Mouse (Mus musculus) brain, embryonic 14.5 days (tissue): ENCODE data around the gene Fasl.

Experiments used
- CTCF ChIP-seq: fragments of 200-500 bp; IDR thresholded peaks from 2 replicates; pipeline ENCODE4 v1.5.1; 2012; ENCODE audit warnings: inconsistent platforms, mild to moderate bottlenecking, moderate library complexity, borderline replicate concordance; ENCODE audit not compliant: insufficient read depth, insufficient read length; ENCODE audit errors: extremely low read depth
- POLR2A ChIP-seq: fragments of 200-500 bp; IDR thresholded peaks from 2 replicates; pipeline ENCODE4 v1.6.1; 2012; ENCODE audit warnings: mild to moderate bottlenecking, inconsistent platforms, borderline replicate concordance; ENCODE audit not compliant: poor library complexity, insufficient read depth, insufficient read length, severe bottlenecking; ENCODE audit errors: extremely low read depth

DNA sequence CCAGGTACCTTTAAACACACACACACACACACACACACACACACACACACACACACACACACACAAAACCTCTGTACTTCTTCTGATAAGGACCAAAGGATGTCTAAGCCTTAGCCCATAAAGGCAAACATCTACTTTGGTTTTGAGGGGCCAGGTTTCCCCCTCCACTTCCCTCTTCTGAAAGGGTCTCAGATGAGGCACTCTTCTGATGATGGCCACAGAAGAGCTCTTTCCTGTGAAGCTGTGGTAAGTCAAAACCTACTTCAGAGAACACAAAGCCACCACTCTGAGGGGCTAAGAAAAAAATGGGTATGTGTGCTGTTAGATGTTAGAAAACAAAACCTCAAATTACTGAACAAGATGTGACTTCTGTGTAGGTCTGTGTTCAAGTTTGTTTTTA, 9.2 kb downstream of the Fasl start:
- TF ChIP-seq POLR2A (no peak), CTCF (no peak)
